Mouse (Mus musculus): Measurements from ENCODE around the gene Vgll4.
A peak's percentile ranks its signal among the peaks of the same experiment; 100 is the strongest.

Gene Vgll4

GRCm38 (mm10) chr6:114880798-114881197, 89.0 kb downstream of the Vgll4 start:
- DNase-seq (ENCODE audit: extremely low read depth, insufficient read length, low spot score), result no peak

DNA sequence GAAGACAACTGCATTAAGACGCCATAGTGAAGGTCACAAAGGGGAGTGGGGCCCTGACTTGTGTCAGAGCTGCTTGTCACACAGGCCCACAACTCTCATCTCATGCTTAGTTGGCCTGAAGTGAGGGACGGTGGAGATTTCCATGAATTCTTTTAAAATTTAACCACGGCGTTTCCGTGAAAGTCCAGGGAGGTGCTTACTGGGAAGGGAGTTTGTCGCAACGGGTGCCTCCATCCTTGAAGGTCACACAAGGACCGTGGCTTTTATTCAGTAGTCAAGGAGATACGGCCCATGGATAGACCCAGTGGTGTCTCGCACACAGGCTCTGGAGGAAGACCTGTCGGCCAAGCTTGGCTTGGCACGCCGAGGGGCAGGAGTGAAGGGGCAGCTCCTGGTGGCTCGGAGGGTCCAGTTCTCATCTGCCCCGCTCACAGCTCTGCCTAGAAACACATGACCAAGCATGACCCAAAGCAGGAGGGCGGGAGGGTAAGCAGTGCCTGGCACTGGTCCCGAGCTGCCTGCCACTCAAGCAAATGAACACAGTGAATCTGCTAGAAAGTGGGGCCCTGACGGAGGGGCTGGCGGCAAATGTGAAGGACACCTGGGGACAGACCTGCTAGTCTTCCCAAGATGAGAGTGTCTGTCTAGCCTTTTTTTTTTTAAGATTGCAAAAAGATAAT, 90.8 kb downstream of the Vgll4 start:
- no peak for DNase-seq (ENCODE audit: extremely low read depth, insufficient read length, low spot score)

GRCm38 (mm10) chr6:114876546-114876945, 93.2 kb downstream of the Vgll4 start:
- DNase-seq (ENCODE audit: extremely low read depth, insufficient read length, low spot score), result no peak

DNA sequence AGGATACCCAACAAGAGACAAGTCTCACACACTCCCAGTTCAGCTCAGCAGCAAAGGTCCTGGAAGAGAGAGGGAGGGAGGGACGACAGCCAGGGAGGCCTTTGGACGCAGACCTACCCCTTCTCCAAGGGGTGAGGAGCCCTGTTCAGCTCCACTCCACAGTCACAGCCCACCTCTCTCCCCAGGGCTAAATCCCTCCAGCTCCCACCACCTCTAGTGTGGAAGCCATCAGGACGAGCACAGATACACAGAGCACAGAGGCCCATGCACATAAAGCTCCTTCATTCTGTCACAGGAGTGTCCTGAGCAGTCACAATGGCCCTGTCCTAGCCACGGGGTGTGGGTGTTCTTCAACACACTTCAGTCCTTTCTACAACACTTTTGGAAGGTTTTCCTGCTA, 93.8 kb downstream of the Vgll4 start:
- no peak for DNase-seq (ENCODE audit: extremely low read depth, insufficient read length, low spot score)

DNA sequence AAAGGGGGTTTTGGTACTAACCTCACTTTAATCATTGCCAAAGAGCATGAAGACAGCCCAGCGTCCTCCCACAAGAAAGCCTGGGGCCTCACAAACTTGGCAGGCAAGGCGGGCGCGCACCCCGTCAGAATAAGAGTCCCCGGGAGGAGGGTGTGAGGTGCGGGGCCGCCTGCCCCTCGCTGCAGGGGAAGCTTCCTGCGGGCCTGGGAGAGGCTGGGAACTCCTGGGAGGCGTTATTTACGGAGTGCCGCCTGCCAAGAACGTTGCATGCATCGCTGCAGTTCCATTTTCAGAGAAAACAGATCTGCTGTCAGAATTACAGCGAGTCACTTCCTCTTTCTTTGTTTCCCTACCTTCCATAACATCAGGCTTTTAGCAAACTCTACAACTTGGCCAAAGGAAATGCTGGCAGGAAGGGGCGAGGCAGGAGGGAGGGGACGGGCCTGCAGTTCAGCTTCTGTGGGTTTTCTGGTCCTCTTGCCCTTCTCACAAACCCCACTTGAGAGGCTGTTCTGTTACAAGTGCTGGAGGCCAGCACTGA, 94.7 kb downstream of the Vgll4 start:
- peak; percentile 95 for DNase-seq (ENCODE audit: extremely low read depth, insufficient read length, low spot score)

GRCm38 (mm10) chr6:114874138-114874928, 95.5 kb downstream of the Vgll4 start:
- DNase-seq (ENCODE audit: extremely low read depth, insufficient read length, low spot score), result peak; percentile 62

GRCm38 (mm10) chr6:114873808-114874137, 96.0 kb downstream of the Vgll4 start:
- DNase-seq (ENCODE audit: extremely low read depth, insufficient read length, low spot score), result no peak

GRCm38 (mm10) chr6:114871010-114871660, 98.7 kb downstream of the Vgll4 start:
- DNase-seq (ENCODE audit: extremely low read depth, insufficient read length, low spot score), result no peak

DNA sequence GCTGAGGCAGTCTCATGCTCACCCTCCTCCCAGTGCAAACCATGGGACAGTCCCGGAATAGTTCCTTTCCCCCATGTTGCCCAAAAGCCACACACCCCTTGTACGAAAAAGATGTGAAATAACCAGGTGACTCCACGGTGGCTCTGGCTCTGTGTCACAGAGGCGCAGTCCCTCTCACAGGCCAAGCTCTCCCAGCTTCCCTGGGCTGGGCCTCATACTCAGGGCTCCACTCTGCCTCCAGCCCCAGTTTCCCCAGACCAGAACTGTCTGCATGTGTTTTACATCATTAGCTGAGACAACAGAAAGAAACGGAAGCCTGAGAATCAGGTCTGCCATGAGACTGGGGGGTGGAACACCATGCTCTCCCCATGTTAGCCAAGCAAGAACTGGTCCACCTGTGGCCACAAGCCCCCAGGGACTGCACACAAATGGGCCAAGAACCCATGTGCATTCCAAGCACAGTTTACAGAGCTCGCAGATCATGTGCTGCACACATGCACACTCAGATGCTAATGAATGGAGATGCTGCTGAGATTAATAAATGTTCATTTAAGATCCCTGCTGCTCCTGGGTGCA, 100.2 kb downstream of the Vgll4 start:
- DNase-seq (ENCODE audit: extremely low read depth, insufficient read length, low spot score), result no peak

- no peak for DNase-seq (ENCODE audit: extremely low read depth, insufficient read length, low spot score)
Observed at GRCm38 (mm10) chr6:114868656-114869055, 101.1 kb downstream of the Vgll4 start.

- no peak for DNase-seq (ENCODE audit: extremely low read depth, insufficient read length, low spot score)
Observed at GRCm38 (mm10) chr6:114866619-114867018, 103.2 kb downstream of the Vgll4 start.

GRCm38 (mm10) chr6:114866078-114866477, 103.7 kb downstream of the Vgll4 start:
- DNase-seq (ENCODE audit: extremely low read depth, insufficient read length, low spot score), result peak; percentile 69

DNA sequence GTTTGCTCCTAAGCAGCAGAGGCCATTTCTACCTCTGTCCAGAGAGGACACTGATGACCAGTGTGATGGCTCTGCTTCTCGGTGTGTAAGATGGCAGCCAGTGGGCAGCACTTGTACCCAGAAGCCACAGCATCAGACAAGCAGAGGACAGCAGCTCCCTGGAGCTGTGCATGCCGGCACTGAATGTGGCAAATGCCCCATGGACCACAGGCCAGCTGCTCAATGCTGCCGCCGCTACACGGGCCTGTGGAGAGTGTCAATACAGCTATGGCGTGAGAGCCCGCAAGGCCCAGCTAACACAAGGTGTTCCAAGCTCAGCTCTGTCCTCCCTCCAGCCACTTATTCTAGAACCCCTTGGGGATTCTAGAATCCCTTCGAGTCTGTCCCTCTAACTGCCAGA, 105.4 kb downstream of the Vgll4 start:
- no peak for DNase-seq (ENCODE audit: extremely low read depth, insufficient read length, low spot score)

GRCm38 (mm10) chr6:114863501-114863900, 106.3 kb downstream of the Vgll4 start:
- no peak for DNase-seq (ENCODE audit: extremely low read depth, insufficient read length, low spot score)

DNA sequence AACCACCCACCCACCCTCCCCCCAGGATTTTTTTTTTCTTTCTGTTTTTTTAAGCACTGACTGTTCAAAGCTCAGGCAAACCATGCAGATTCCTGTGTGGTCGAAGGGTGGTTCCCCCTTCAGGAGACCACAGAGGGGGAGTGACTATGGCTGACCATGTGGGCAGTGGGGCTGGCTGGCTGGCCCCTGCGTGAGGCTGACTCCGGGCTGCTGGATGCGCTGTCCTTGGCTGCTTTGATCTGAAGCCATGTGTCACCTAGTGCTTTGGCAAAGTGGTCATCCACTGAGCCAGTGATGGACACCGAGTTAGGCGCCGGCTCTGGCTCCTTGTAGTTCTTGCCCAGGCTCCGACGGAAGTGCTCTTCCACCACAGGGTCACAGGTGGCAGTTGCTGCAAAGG, 107.7 kb downstream of the Vgll4 start:
- DNase-seq (ENCODE audit: extremely low read depth, insufficient read length, low spot score), result no peak

GRCm38 (mm10) chr6:114861591-114861990, 108.2 kb downstream of the Vgll4 start:
- no peak for DNase-seq (ENCODE audit: extremely low read depth, insufficient read length, low spot score)

DNA sequence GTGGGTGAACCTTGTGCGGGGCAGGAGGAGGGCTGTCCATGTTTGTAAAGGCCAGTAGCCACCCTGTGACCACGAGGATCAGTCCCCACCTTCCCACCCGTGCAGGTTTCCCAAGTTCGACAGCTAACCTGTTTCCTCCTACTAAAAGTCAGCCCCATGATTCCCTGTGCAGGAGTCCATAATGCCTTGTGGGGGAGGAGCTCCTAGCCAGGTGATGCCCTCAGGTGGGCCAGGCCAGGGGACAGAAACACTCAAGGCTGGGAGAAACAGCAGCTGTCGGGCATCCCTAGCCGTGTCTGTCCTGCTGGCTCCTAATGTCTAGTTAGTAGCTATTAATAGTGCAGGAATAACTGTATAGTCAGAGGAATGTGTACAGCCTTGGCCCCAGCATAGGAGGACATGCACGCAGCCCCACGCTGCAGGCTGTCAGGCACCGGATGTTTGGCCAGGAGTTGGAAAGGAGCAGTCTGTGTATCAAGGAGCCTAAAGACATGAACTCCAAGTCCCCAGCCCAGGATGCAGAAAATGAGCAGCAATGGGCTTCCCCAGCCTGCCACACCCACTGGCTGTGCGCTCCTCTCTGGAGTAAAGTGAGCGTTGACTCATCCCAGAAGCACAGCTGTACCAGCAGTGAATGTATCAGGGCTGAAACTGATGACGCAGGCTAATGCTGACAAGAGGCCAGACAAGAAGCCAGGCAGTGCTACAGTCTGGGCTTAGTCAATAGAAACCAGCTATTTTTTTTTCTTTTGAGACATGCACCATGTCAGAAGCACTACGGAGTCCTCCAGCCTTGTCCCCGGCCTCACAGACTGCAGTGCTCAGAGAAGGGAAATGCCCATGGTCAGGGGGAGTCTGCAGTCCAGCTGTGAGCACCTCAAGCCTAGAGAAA, 108.9 kb downstream of the Vgll4 start:
- peak; percentile 66 for DNase-seq (ENCODE audit: extremely low read depth, insufficient read length, low spot score)

DNA sequence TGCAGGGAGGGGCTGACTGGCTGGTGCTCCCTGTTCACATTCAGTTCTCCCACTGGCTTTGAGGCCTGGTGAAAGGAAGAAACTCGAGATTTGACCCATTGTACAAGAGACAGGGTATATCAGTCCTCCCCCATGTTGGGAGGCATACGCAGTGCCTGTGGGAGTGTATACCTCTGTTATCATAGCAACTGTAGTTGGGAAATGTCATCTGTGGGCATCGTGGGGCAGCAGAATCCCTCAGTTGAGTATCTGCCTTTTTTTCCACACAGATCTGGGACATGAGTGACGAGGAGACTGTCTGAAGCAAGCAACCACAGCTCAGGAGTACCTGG, 111.1 kb downstream of the Vgll4 start:
- DNase-seq (ENCODE audit: extremely low read depth, insufficient read length, low spot score), result no peak

GRCm38 (mm10) chr6:114857996-114858721, 111.6 kb downstream of the Vgll4 start:
- DNase-seq (ENCODE audit: extremely low read depth, insufficient read length, low spot score), result no peak

GRCm38 (mm10) chr6:114856501-114856900, 113.3 kb downstream of the Vgll4 start:
- DNase-seq (ENCODE audit: extremely low read depth, insufficient read length, low spot score), result no peak
